Mouse (Mus musculus) spleen, adult 2 months (tissue): ENCODE results near the gene Mrpl52.

Experiments used
- CTCF ChIP-seq: fragments of 200-500 bp; IDR thresholded peaks from 2 replicates; pipeline ENCODE4 v1.5.1; 2011; ENCODE audit warnings: mild to moderate bottlenecking, inconsistent platforms; ENCODE audit not compliant: insufficient read depth, insufficient read length, insufficient replicate concordance; ENCODE audit errors: extremely low read depth
- POLR2A ChIP-seq: fragments of 200-500 bp; IDR thresholded peaks from 2 replicates; pipeline ENCODE4 v1.6.1; 2011; ENCODE audit warnings: low read depth, low read length, inconsistent platforms

DNA sequence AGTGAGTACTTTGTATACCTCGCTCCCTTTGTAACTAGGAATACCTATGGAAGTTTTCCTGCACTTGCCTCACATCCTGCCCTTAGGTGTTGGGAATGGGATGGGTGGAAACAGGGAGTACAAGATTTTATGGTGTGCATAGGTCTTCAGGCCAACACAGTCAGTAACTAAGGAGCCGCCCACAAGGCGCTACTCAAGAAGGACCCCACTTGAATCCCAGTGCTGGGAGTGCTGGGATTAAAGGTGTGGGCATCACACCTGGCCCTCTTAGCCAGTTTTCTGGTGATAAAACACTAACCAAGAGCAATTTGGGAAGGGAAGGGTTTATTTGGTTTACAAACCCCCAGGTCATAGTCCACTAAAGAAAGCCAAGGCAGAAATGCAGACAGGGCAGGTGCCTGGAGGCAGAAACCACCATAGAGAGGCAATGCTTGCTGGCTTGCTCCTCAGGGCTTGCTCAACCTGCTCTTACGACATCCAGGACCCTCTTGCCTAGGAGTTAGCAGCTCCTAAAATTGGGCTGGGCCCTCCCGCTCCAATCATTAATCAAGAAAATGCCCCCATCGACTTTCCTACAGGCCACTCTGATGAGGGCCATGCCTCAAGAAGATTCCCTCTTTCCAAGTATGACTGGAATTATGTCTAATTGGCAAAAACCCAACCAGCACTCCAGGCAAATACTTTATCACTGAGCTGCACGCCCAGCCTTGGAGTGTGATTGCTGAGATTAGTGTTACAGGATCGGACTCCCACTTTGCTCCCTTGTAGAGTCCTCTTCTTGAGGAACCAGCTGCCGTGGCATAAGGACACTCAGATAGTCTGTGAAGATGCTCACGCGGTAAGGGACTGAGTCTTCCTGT, 28.2 kb downstream of the Mrpl52 start:
- TF ChIP-seq POLR2A = no peak
- no peak for TF ChIP-seq CTCF
